Mouse (Mus musculus) CH12.LX (cell line): ENCODE measurements around the gene Prkaa2. TPM values are rescaled to one million over a fixed set of nuclear protein-coding genes. Genes with fewer than 3 reads are reported as not detected.

Source experiments
- DNase-seq: peaks from one replicate; pipeline ENCODE4 v3.0.0-alpha.2; 2013; ENCODE audit errors: extremely low read depth
- H3K27ac ChIP-seq: 2 replicates; pipeline ENCODE4 v1.5.1; 2012; ENCODE audit warnings: low read depth, mild to moderate bottlenecking, control low read depth, moderate library complexity; ENCODE audit not compliant: insufficient read depth
- H3K27me3 ChIP-seq: replicated peaks from 2 replicates; pipeline ENCODE3; 2012; ENCODE audit warnings: inconsistent platforms
- H3K36me3 ChIP-seq, 2 experiments: replicated peaks in 1 of 2; 2 replicates each; pipeline versions ENCODE3 to v1.6.1; 2012; ENCODE audit warnings: inconsistent platforms in 1 of 2, low read length in 1 of 2, mild to moderate bottlenecking in 1 of 2, mixed read lengths in 1 of 2, moderate library complexity in 1 of 2; ENCODE audit not compliant: control insufficient read depth in 1 of 2, insufficient read depth in 1 of 2
- H3K4me1 ChIP-seq, 2 experiments: 2 replicates each; pipeline ENCODE4 v1.6.1; 2012; ENCODE audit warnings: inconsistent platforms in 1 of 2, moderate library complexity in 1 of 2; ENCODE audit not compliant: insufficient read depth in 2 of 2, control insufficient read depth in 1 of 2
- H3K4me2 ChIP-seq: 2 replicates; pipeline ENCODE4 v1.6.1; 2012; ENCODE audit warnings: low read depth, mild to moderate bottlenecking, control low read depth; ENCODE audit not compliant: poor library complexity, insufficient read depth, severe bottlenecking
- H3K4me3 ChIP-seq, 3 experiments: fragments of 150-350 bp in 1 of 3; sonication (generic) in 1 of 3; replicated peaks in 1 of 3; 2 replicates each; pipeline versions ENCODE3 to v1.5.1; 2011 to 2012; ENCODE audit warnings: low read depth in 2 of 3, low read length in 2 of 3, mild to moderate bottlenecking in 2 of 3, moderate library complexity in 2 of 3, control low read depth in 1 of 3, improper control_type of control experiment in 1 of 3, inconsistent platforms in 1 of 3, mixed read lengths in 1 of 3; ENCODE audit not compliant: poor library complexity in 1 of 3
- H3K79me2 ChIP-seq: replicated peaks from 2 replicates; pipeline ENCODE4 v1.6.1; 2012; ENCODE audit warnings: mild to moderate bottlenecking, moderate library complexity; ENCODE audit not compliant: control insufficient read depth, poor library complexity, insufficient read depth, severe bottlenecking; ENCODE audit errors: extremely low read depth
- H3K9ac ChIP-seq: 2 replicates; pipeline ENCODE4 v1.6.1; 2012; ENCODE audit warnings: low read depth, mild to moderate bottlenecking, control low read depth, moderate library complexity; ENCODE audit not compliant: insufficient read depth
- H3K9me3 ChIP-seq: replicated peaks from 2 replicates; pipeline ENCODE3; 2012; ENCODE audit warnings: low read length, inconsistent platforms, mixed read lengths
- BHLHE40 ChIP-seq: IDR thresholded peaks from 2 replicates; pipeline ENCODE4 v1.6.1; 2011; ENCODE audit warnings: mild to moderate bottlenecking, low read depth, low read length, improper control_type of control experiment
- CHD1 ChIP-seq: IDR thresholded peaks from 2 replicates; pipeline ENCODE4 v1.6.1; 2012; ENCODE audit warnings: low read depth, low read length, improper control_type of control experiment, inconsistent platforms
- EP300 ChIP-seq: IDR thresholded peaks from 2 replicates; pipeline ENCODE4 v1.6.1; 2011; ENCODE audit warnings: low read length, improper control_type of control experiment
- JUND ChIP-seq: conservative IDR thresholded peaks from 2 replicates; pipeline ENCODE4 v1.6.1; 2011; ENCODE audit warnings: low read depth, low read length, improper control_type of control experiment
- MAX ChIP-seq: IDR thresholded peaks from 2 replicates; pipeline ENCODE4 v1.6.1; 2011; ENCODE audit warnings: low read length, improper control_type of control experiment
- MAZ ChIP-seq: IDR thresholded peaks from 2 replicates; pipeline ENCODE4 v1.6.1; 2012; ENCODE audit warnings: low read depth, mild to moderate bottlenecking, inconsistent platforms, low read length, improper control_type of control experiment, moderate library complexity
- MXI1 ChIP-seq: IDR thresholded peaks from 2 replicates; pipeline ENCODE4 v1.6.1; 2011; ENCODE audit warnings: mild to moderate bottlenecking, low read depth, low read length, improper control_type of control experiment
- NELFE ChIP-seq: IDR thresholded peaks from 2 replicates; pipeline ENCODE4 v1.6.1; 2011; ENCODE audit warnings: low read depth, low read length, improper control_type of control experiment
- NRF1 ChIP-seq: IDR thresholded peaks from 2 replicates; pipeline ENCODE4 v1.6.1; 2014; ENCODE audit warnings: low read depth, mild to moderate bottlenecking, inconsistent platforms, low read length, improper control_type of control experiment, moderate library complexity
- POLR2A ChIP-seq: IDR thresholded peaks from 2 replicates; pipeline ENCODE4 v1.6.1; 2011; ENCODE audit warnings: low read depth, mild to moderate bottlenecking, improper control_type of control experiment, low read length
- TBP ChIP-seq: conservative IDR thresholded peaks from 2 replicates; pipeline ENCODE4 v1.6.1; 2011; ENCODE audit warnings: low read depth, low read length, improper control_type of control experiment
- TCF12 ChIP-seq: IDR thresholded peaks from 2 replicates; pipeline ENCODE4 v1.6.1; 2014; ENCODE audit warnings: low read depth, mild to moderate bottlenecking, inconsistent platforms, low read length, improper control_type of control experiment
- UBTF ChIP-seq: IDR thresholded peaks from 2 replicates; pipeline ENCODE4 v1.6.1; 2012; ENCODE audit warnings: low read depth, mild to moderate bottlenecking, inconsistent platforms, low read length, improper control_type of control experiment, moderate library complexity
- ZC3H11A ChIP-seq: IDR thresholded peaks from 2 replicates; pipeline ENCODE4 v1.6.1; 2012; ENCODE audit warnings: low read depth, mild to moderate bottlenecking, inconsistent platforms, low read length, improper control_type of control experiment
- ZMIZ1 ChIP-seq: IDR thresholded peaks from 2 replicates; pipeline ENCODE4 v1.6.1; 2012; ENCODE audit warnings: low read depth, mild to moderate bottlenecking, inconsistent platforms, low read length, improper control_type of control experiment
- dilution Hi-C: fragments of 300-500 bp; cut with MboI; formaldehyde crosslinking; loops from 2 replicates; pipeline ENCODE4 v1.14.3; 2020; ENCODE audit warnings: low sequenced_read_pairs; ENCODE audit not compliant: extremely low pct_unique_long_range_greater_than_20kb, extremely low pct_ligation_motif_present
- in situ Hi-C: fragments of 300-500 bp; cut with MboI; formaldehyde crosslinking; loops from 3 replicates; pipeline ENCODE4 v1.14.3; 2019; ENCODE audit warnings: low sequenced_read_pairs, low pct_ligation_motif_present, low pct_unique_long_range_greater_than_20kb, mixed read lengths
- polyA plus RNA-seq: library from polyadenylated mRNA; unstranded; fragments of >175 nt; gene quantifications from 2 replicates; pipeline ENCODE4 v1.2.1, GENCODE M21; 2012; ENCODE audit warnings: low read depth; ENCODE audit not compliant: insufficient read length
- total RNA-seq, 2 experiments: library from RNA; depleted of rRNA; stranded (reverse); fragments of 300-350 nt in 1 of 2; fragments of >200 nt in 1 of 2; gene quantifications; 2 replicates each; pipeline ENCODE4 v1.2.3; 2012 to 2014

Prkaa2 gene
- total and polyA plus RNA-seq, 3 experiments = 0.23 to 0.68 (median 0.29) TPM

- Histone ChIP-seq H3K9ac (no peak overlapping the region), H3K27me3 (peaks cover 8% of the 10 kb centered on the region), H3K79me2 (no peaks in the 10 kb centered on the region), H3K36me3 (no peaks in the 10 kb centered on the region), H3K4me3 (no peak overlapping the region), H3K9me3 (no peaks in the 10 kb centered on the region)
- no peak for DNase-seq
- TF ChIP-seq UBTF = no peak
- TF ChIP-seq EP300 = no peak
- TF ChIP-seq MAZ = no peak
- no peak for TF ChIP-seq MAX
- TF ChIP-seq ZMIZ1 = no peak
- TF ChIP-seq TBP = no peak
- 0 out of 2 replicates have a peak, but pooled peaks have one; percentile 14 for TF ChIP-seq BHLHE40
- TF ChIP-seq TCF12 = no peak
- TF ChIP-seq, all 38 proteins: peak for 1
- in situ Hi-C loops (no loop called here), dilution Hi-C loops (no loop called here)
- peaks cover 0 to 3% of the 10 kb centered on the region in 2 experiments; a peak in 1 of 4 replicates for H3K4me1 ChIP-seq
- no peak overlapping the region for H3K4me2 ChIP-seq
- no peak overlapping the region for H3K27ac ChIP-seq
Observed at GRCm38 (mm10) chr4:105111770-105112169, 2.1 kb upstream of the Prkaa2 start.

DNA sequence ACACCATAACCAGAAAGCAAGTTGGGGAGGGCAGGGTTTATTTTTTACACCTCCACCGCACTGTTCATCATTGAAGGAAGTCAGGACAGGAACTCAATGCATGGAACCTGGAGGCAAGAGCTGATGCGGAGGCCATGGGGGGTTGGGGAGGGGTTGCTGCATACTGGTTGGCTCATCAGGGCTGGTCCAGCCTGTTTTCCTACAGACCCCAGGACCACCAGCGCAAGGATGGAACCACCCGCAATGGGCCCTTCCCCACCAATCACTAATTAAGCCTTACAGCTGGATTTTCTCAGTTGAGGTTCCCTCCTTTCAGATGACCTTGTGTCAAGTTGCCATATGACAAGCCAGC lies 970 bp upstream of the Prkaa2 start:
- H3K27me3 ChIP-seq = peaks cover 8% of the 10 kb centered on the region
- TF ChIP-seq TBP (no peak), JUND (no peak), BHLHE40 (no peak), MXI1 (no peak)
- H3K27ac ChIP-seq = no peak overlapping the region
- no peak overlapping the region for H3K4me2 ChIP-seq
- H3K79me2 ChIP-seq = no peaks in the 10 kb centered on the region
- no peak overlapping the region for H3K9ac ChIP-seq
- in situ Hi-C loops (no loop called here), dilution Hi-C loops (no loop called here)
- peak overlapping the region in 1 of 3 experiments; percentile 59 for H3K4me3 ChIP-seq
- H3K4me1 ChIP-seq = peaks cover 0 to 3% of the 10 kb centered on the region in 2 experiments; a peak in 1 of 4 replicates
- H3K36me3 ChIP-seq = no peaks in the 10 kb centered on the region
- no peak for DNase-seq
- H3K9me3 ChIP-seq = no peaks in the 10 kb centered on the region

DNA sequence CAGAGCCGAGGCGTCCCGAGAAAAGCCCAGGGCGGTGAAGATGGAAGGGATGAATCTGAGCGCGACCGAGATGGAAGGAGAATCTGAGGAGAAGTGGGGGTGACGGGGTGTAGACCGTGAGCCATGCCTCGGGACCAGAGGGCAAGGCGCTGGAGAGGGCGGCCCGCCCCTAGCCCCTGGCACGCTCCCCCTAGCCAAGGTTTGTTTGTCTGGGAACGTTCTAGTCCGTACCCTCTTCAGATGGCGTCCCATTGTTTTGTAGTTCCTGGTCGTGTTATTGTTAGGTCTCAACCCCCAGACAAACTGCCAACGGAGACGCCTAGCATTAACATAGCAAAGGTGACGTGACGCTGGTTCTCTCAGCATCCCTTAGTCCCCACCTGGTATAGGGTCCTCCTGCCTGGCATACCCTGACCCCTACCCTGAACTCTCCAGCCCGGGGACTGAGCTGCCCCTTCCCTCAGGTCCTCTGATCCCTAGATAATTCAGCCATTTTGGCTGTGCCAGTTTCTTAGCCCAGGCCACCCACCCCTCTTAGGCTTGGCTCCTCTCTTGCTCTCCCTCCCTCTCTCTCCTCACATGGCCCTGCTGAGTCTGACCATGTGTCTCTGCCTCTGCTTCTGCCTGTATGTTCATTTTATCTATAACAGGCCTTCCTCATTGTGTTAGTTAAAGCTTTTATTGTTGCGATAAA lies 447 bp upstream of the Prkaa2 start:
- H3K4me2 ChIP-seq = peak overlapping the region; percentile 83
- H3K4me1 ChIP-seq = peaks cover 0 to 3% of the 10 kb centered on the region in 2 experiments; a peak in 1 of 4 replicates
- in situ Hi-C loops = no loop called here
- H3K27ac ChIP-seq = no peak overlapping the region
- no peaks in the 10 kb centered on the region for H3K79me2 ChIP-seq
- H3K4me3 ChIP-seq = peak overlapping the region; percentile 26 to 78 (median 59)
- 0 out of 2 replicates have a peak, but pooled peaks have one; percentile 2 for TF ChIP-seq UBTF
- TF ChIP-seq NRF1 = 0 out of 2 replicates have a peak, but pooled peaks have one; percentile 10
- TF ChIP-seq MXI1 = peak; percentile 3; the same call in 1 of the 2 replicates
- peak; percentile 53; the same call in 1 of the 2 replicates for TF ChIP-seq POLR2A
- TF ChIP-seq CHD1 = no peak
- peak; percentile 10; the same call in 1 of the 2 replicates for TF ChIP-seq NELFE
- no peak for TF ChIP-seq ZC3H11A
- TF ChIP-seq, all 38 proteins: peak for 5
- no peaks in the 10 kb centered on the region for H3K36me3 ChIP-seq
- dilution Hi-C loops = no loop called here
- DNase-seq = no peak
- H3K9ac ChIP-seq = peak overlapping the region; percentile 65
- H3K27me3 ChIP-seq = peaks cover 8% of the 10 kb centered on the region
- no peaks in the 10 kb centered on the region for H3K9me3 ChIP-seq
